Mouse (Mus musculus) cerebellum, adult 2 months (tissue): ENCODE results near the gene 0610010F05Rik. TPM values are rescaled to one million over a fixed set of nuclear protein-coding genes. Genes with fewer than 3 reads are reported as not detected.
"Not testable (repeated sequence)": the region's sequence is repeated elsewhere in the genome, so short reads cannot be mapped to it uniquely, and the experiment has no call there.

Experiments
- DNase-seq, 2 experiments: peaks; one replicate each; pipeline ENCODE4 v3.0.0; 2021
- H3K27ac ChIP-seq: fragments of 200-500 bp; 2 replicates; pipeline ENCODE4 v1.5.1; 2012; ENCODE audit warnings: low read length, control low read depth, inconsistent platforms; ENCODE audit not compliant: insufficient read depth
- H3K27me3 ChIP-seq: fragments of 200-500 bp; 2 replicates; pipeline ENCODE4 v1.6.1; 2012; ENCODE audit warnings: inconsistent platforms, mild to moderate bottlenecking, low read length, moderate library complexity; ENCODE audit not compliant: control insufficient read depth, insufficient read depth
- H3K4me1 ChIP-seq: fragments of 200-500 bp; 2 replicates; pipeline ENCODE4 v1.6.1; 2011; ENCODE audit warnings: low read length; ENCODE audit not compliant: control insufficient read depth, insufficient read depth
- H3K4me3 ChIP-seq: fragments of 200-500 bp; replicated peaks from 2 replicates; pipeline ENCODE3; 2011; ENCODE audit warnings: mild to moderate bottlenecking, low read depth, low read length, control low read depth; ENCODE audit not compliant: insufficient read depth
- CTCF ChIP-seq: fragments of 200-500 bp; IDR thresholded peaks from 2 replicates; pipeline ENCODE4 v1.5.1; 2011; ENCODE audit warnings: low read depth, mild to moderate bottlenecking, control low read depth, low read length, moderate library complexity, borderline replicate concordance; ENCODE audit not compliant: insufficient read depth
- POLR2A ChIP-seq: fragments of 200-500 bp; IDR thresholded peaks from 2 replicates; pipeline ENCODE4 v1.6.1; 2011; ENCODE audit warnings: low read length, control low read depth, borderline replicate concordance; ENCODE audit not compliant: insufficient read depth
- WGBS: fragments of 180-500 bp; shearing (Covaris S2); methylation state at CpG from one replicate; pipeline ENCODE4 v1.1.7; 2018; 5-methylcytosine and 5-hydroxymethylcytosine counted together
- polyA plus RNA-seq: library from polyadenylated mRNA; depleted of rRNA; stranded (reverse); fragments of >200 nt; gene quantifications from 2 replicates; pipeline ENCODE4 v1.2.3, GENCODE M21; 2012

Gene 0610010F05Rik
- polyA plus RNA-seq, 1 experiment: 22.3 TPM

- DNase-seq: peak; percentile 23 to 27
- WGBS: 44% methylated on average over 8 of the region's 8 CpGs
- peaks cover 3% of the 10 kb centered on the region; the same call in 1 of the 2 replicates for H3K4me1 ChIP-seq
- TF ChIP-seq POLR2A: no peak
- no peak for TF ChIP-seq CTCF
- H3K27ac ChIP-seq: no peak overlapping the region
- no peaks in the 10 kb centered on the region for H3K27me3 ChIP-seq
- H3K4me3 ChIP-seq: no peak overlapping the region
Observed at GRCm38 (mm10) chr11:23634573-23634972, 1.1 kb upstream of the 0610010F05Rik start.

GRCm38 (mm10) chr11:23633879-23634215 lies 408 bp upstream of the 0610010F05Rik start:
- Histone ChIP-seq H3K27me3 (no peaks in the 10 kb centered on the region), H3K27ac (no peak overlapping the region; the same call in 1 of the 2 replicates), H3K4me1 (peaks cover 3% of the 10 kb centered on the region; the same call in 1 of the 2 replicates), H3K4me3 (peak overlapping the region; percentile 53)
- DNase-seq: no peak
- no peak for TF ChIP-seq CTCF
- no peak for TF ChIP-seq POLR2A
- WGBS: 2% methylated on average over 7 of the region's 7 CpGs

DNA sequence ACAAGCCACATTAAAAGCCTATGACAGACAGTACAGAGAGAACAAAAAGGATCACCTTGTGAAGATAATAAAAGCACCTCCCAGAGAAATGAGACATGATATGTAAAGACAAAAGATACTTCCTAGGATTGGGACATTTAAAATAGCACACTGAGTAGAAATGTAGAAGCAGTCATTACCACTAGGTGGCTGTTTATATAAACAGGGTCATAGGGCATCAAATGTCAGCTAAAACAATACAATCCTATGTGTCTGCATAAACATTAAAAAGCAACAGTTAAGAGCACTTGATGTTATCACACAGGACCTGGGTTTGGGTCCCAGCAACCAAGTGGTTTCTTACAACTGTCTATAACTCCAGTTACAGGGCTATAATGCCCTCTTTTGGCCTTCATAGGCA lies 2.8 kb downstream of the 0610010F05Rik start:
- Histone ChIP-seq H3K4me1 (peaks cover 3% of the 10 kb centered on the region; the same call in 1 of the 2 replicates), H3K27ac (no peak overlapping the region), H3K4me3 (no peak overlapping the region), H3K27me3 (no peaks in the 10 kb centered on the region)
- DNase-seq: no peak
- TF ChIP-seq POLR2A (no peak), CTCF (no peak)

DNA sequence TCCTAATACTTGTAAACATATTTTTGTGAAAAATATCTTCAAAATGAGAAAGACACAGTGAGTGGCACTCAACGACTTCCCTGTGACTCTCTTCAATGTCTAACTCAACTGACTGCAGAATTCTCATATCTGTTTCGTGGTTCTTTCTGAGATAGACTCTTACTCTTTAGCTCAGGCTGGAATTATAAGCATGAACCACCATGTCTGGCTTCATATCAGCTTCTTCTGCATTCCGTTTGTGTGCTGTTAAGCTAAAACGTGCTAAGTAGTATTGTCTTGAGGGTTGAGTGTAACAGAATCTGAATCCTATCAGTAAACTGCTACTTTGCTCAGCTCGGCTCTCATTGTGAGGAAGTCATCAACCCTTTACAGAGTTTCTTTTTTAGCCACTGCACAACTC lies 14.4 kb downstream of the 0610010F05Rik start:
- TF ChIP-seq POLR2A: no peak
- no peak for TF ChIP-seq CTCF
- no peak for DNase-seq
- no peaks in the 10 kb centered on the region for H3K4me1 ChIP-seq
- no peak overlapping the region for H3K4me3 ChIP-seq
- 86% methylated on average over 5 of the region's 5 CpGs for WGBS
- no peak overlapping the region for H3K27ac ChIP-seq
- no peaks in the 10 kb centered on the region for H3K27me3 ChIP-seq

- no peak overlapping the region for H3K27ac ChIP-seq
- no peak overlapping the region for H3K4me3 ChIP-seq
- no peaks in the 10 kb centered on the region for H3K4me1 ChIP-seq
- no peak for TF ChIP-seq POLR2A
- TF ChIP-seq CTCF: no peak
- 89% methylated on average over 5 of the region's 5 CpGs for WGBS
- H3K27me3 ChIP-seq: no peaks in the 10 kb centered on the region
- no peak for DNase-seq
Observed at GRCm38 (mm10) chr11:23614546-23614945, 18.9 kb downstream of the 0610010F05Rik start.

- 94% methylated on average over 6 of the region's 6 CpGs for WGBS
- not testable (repeated sequence) for H3K27me3 ChIP-seq, H3K4me3 ChIP-seq, DNase-seq, H3K4me1 ChIP-seq, H3K27ac ChIP-seq
Observed at GRCm38 (mm10) chr11:23607291-23607690, 26.1 kb downstream of the 0610010F05Rik start.

DNA sequence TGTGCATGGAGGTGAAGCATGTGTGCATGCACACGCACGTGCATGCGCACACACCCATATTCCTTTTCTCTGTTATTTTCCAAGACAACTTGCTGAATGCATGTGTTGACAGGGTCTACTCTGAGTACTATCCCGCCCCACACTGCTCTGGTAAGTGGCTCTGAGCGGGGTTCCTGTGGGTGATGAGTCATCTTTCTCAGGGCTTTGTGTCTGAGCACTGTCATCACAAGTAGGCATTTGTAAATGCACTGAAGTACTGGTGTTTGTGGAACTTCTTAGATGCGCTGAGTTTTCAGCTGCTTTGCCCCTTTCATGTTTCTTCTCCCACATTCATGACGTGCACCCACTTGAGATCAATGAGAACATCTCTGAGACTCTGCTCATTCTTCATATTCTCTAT lies 63.3 kb downstream of the 0610010F05Rik start:
- TF ChIP-seq POLR2A (no peak), CTCF (no peak)
- no peak overlapping the region for H3K27ac ChIP-seq
- no peak overlapping the region for H3K4me3 ChIP-seq
- DNase-seq: no peak
- no peaks in the 10 kb centered on the region for H3K4me1 ChIP-seq
- 94% methylated on average over 7 of the region's 7 CpGs for WGBS
- H3K27me3 ChIP-seq: no peaks in the 10 kb centered on the region

DNA sequence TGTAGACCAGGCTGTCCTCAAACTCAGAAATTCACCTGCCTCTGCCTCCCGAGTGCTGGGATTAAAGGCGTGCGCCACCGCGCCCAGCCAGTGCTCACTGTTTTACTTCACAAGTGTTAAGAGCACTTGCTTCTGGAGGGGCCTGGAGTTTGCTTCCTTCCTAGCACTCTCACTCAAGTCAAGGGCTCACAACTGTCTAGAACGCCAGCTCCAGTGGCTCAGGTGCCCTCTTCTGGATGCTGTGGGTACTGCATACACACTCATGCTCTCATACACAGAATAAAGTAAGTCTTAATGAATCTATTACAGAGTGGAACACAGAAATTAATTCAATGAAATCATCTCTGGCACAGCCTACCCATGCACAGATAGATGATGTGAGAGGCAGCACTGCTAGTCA lies 67.7 kb downstream of the 0610010F05Rik start:
- Histone ChIP-seq H3K4me1 (no peaks in the 10 kb centered on the region), H3K27ac (no peak overlapping the region), H3K27me3 (no peaks in the 10 kb centered on the region), H3K4me3 (no peak overlapping the region)
- 58% methylated on average over 6 of the region's 6 CpGs for WGBS
- peak; percentile 47 to 72 for DNase-seq
- TF ChIP-seq POLR2A: no peak
- TF ChIP-seq CTCF: peak; percentile 73
